Mouse (Mus musculus): ENCODE measurements around the gene Enox2.

DNA sequence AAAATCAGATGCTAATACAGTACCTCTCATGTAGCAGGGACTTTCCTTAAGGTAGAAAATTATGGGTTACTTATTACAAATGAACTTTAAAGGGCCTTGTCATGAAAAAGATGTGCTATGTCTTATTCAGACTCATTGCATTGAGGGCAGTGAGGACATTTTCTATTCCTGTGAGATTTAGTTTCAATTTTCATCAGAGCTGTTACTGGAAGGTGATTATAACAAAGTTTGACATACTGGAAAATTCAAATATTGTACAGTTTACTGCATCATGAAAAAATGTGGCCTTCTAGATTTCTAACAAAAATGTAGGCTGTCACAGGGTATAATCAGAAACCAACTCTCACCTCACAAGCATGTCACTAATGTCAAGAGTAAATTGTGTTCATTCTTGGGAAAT is 242.9 kb downstream of the Enox2 start:
- TF ChIP-seq CTCF (IDR thresholded peaks at IDR 0.05; ENCODE audit: control insufficient read depth, insufficient read depth, insufficient replicate concordance, low read depth, low read length): no peak
- no peak for TF ChIP-seq POLR2A (IDR thresholded peaks at IDR 0.05; ENCODE audit: control insufficient read depth, low read depth, low read length)

Data from testis, adult 2 months (tissue).